Mouse (Mus musculus) kidney, postnatal 10 days (tissue): Measurements from ENCODE around the gene Mapkapk2.

Source experiments
- DNase-seq: peaks from one replicate; pipeline ENCODE4 v3.0.0; 2021; ENCODE audit warnings: mixed read lengths

Mapkapk2 gene

GRCm38 (mm10) chr1:131110525-131111106 lies 13.0 kb upstream of the Mapkapk2 start:
- peak; percentile 56 for DNase-seq

DNA sequence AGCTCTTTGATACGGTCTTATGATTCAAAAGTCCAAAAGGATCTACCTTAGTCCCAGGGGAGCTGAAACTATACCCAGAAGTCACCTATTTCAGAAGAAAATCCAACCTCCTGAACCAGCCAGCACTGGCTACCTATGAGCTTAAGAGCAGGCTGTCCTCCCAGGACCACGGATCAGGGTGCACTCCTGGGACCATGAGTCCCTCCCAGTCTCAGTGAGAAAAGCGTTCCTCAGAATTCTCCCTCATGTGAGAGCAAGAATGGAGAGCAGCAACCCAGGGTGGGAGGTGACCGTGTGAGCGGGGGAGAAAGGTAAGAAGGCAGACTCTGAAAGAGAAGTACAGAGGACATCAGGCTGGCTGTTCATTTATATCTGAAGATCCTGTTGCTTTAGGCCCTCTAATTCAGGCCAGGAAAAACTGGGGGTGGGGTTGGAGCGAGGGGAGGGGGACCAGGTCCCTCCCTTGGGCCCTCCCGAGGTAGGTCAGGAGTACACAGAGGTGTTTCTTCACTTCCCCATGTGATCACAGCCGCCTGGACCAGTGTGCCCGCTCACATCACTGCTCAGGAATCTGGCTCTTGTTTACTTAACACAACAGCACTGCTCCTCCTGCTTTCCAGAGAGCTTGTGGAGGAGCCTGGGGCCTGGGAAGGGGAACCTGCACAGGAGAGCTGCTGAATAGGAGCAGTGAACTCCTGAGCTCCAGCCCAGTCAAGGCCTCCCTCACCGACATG lies 10.1 kb upstream of the Mapkapk2 start:
- peak; percentile 71 for DNase-seq

GRCm38 (mm10) chr1:131103776-131104424 lies 6.3 kb upstream of the Mapkapk2 start:
- DNase-seq, result no peak

- no peak for DNase-seq
Measured at GRCm38 (mm10) chr1:131100808-131101207, 3.2 kb upstream of the Mapkapk2 start.

- DNase-seq, result peak; percentile 82
Measured at GRCm38 (mm10) chr1:131096803-131097699, 575 bp downstream of the Mapkapk2 start.

DNA sequence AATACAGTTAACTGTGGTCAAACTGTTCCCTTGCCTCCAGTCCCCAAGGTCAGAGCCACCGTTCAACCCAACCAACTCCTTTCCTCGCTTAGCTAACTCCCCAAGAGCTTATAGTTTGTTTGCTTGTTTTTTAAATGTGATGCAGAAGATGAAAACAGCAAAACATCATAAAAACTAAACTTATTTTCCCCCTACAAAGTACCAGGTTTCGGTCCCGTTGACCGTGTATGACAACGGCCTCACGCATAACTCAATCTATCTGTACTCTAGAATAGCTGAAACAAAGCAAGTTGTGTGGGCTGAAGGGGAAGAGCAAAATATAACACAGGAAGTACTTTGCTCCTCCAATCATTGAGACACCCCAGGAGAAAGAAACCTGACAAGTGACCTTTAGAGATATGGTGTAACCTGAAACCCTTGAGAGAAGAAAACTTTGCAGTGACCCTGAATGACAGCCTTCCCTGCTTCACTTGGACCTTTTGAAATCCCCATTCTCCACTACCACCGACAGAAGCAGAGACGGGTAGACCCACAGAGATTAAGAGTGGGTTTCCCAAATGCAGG lies 1.4 kb downstream of the Mapkapk2 start:
- no peak for DNase-seq

GRCm38 (mm10) chr1:131095574-131095973 lies 2.1 kb downstream of the Mapkapk2 start:
- DNase-seq, result no peak

GRCm38 (mm10) chr1:131093889-131094288 lies 3.7 kb downstream of the Mapkapk2 start:
- DNase-seq, result no peak

- DNase-seq, result no peak
Measured at GRCm38 (mm10) chr1:131092846-131093245, 4.8 kb downstream of the Mapkapk2 start.

GRCm38 (mm10) chr1:131092173-131092572 lies 5.5 kb downstream of the Mapkapk2 start:
- DNase-seq, result no peak

- no peak for DNase-seq
Measured at GRCm38 (mm10) chr1:131091481-131091880, 6.1 kb downstream of the Mapkapk2 start.

DNA sequence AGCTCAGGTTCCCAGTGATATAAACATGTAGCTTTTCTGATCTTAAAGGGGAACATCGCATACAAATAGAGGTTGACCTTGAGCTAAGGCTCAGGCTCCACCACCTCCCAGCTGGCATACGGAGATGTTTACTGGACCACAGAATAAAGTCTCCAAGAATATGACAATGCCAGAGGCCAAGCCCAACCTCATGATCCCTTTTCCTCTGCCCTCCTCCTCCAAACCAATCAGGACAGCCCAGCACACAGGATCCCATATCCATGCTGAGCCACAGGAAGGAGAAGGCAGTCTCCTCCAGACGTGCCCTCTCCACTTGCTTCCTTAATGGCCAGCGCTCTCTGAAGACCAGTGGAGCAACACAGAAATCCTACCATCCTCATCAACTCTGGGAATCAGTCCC lies 6.7 kb downstream of the Mapkapk2 start:
- DNase-seq, result no peak

GRCm38 (mm10) chr1:131090261-131090660 lies 7.4 kb downstream of the Mapkapk2 start:
- no peak for DNase-seq

DNA sequence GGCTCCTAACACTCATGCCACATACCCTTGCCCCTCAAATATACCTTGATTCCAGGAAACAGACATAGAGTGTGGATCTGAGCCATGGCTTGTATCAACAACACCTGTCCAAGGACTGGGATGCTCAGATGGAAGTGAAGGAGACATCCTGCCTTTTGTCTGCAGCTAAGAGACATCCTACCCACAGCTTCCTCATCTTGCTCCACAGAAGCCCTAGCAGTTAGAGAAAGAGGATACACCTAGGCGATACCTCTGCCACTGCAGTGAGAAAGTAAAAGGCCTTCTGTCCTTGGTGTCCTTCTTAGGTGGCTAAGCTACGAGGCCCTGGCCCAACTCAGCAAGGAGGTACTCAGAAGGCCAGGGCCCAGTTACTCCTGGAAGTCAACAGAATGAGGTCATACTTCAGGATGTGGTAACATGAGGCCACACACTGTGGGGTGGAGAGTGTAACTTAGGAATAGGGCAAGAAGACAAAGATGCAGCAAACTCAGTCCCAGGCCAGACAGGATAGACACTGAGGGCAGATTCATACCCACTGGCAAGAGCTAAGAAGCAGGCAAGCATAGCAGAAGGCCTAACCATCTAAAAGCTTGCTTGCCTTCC lies 8.0 kb downstream of the Mapkapk2 start:
- no peak for DNase-seq

DNA sequence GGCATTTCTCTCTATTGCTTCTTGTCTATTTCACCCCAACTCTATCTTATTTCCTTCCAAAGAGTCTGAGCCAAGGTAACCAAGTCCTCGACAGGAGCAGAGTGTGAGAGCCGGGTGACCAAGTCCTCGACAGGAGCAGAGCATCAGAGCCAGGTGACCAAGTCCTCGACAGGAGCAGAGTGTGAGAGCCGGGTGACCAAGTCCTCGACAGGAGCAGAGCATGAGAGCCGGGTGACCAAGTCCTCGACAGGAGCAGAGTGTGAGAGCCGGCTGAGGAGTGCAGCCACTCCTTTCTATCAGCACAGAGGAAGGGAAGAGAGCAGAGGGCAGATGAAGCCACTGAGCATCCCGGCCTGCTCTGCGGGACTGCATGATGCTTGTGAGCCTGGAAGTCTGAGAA lies 9.1 kb downstream of the Mapkapk2 start:
- DNase-seq, result no peak

- peak; percentile 69 for DNase-seq
Measured at GRCm38 (mm10) chr1:131086907-131087306, 10.7 kb downstream of the Mapkapk2 start.

DNA sequence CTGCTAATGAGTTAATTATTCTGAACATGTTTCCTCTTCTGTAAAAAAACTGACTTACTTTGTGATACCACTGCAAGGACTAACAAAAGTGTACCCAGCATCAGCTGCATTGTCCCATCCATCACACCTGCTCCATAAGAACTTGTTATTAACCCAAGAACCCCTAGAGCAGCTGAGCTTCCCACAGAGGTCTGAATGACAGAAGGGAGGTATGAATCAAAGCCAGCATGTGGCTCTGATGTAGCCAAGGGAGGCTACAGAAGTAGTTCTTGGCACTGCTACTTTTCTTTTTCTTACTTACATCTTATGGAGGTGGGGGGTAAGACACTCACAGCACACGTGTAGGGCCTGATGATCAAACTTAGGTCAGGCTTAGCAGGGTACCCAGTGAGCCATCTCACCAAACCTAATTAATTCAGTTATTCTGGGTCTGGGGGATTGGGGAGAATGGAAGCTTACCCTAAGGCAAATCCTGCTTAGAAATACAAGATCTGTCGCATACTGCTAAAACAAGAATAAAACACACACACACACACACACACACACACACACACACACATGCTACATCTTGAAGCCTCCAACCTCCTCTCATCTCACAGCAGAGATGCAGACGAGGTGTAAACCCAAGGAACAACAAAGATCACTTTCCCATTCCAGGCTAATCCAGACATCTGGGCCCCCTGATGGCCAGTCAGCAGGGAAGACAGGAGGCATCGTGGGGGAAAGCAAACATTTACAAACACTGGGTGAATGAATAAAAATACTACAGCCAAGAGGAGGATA lies 11.5 kb downstream of the Mapkapk2 start:
- no peak for DNase-seq

DNA sequence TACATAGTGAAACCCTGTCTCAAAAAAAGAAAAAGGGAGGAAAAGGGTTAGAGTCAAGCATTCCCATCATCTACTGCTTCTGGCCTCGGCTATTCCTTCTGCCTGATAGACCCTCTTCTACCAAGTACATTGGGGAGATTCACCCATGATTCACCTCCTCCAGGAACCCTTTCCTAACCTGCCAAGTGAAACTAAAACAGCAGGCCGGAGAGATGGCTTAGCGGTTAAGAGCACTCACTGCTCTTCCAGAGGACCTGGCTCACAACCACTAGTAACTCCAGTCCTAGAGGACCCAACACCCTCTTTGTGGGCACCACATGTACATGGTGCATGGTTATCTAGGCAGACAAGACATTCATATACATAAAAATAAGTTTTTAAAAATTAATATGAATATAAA lies 12.4 kb downstream of the Mapkapk2 start:
- DNase-seq, result no peak

DNA sequence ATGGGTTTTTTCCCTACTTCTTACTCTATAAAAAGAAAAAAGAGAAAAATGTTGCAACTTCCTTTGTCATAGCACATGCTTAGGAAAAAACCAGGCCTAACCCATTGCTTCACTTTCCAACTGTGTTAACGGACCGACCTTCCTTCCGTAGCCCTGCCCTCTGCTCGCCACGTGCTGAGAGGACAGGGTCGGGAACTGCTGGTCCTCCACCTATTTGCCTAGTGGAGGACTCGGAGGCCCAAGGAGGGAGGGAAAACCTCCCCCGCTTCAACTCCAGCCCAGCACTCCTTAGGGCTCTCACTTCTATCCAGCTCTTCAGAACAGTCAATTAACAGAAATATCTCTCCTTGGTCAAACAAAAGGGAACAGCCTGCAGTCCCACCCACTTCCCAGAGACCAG lies 13.3 kb downstream of the Mapkapk2 start:
- DNase-seq, result peak; percentile 58

- peak; percentile 77 for DNase-seq
Measured at GRCm38 (mm10) chr1:131083609-131084008, 14.0 kb downstream of the Mapkapk2 start.

DNA sequence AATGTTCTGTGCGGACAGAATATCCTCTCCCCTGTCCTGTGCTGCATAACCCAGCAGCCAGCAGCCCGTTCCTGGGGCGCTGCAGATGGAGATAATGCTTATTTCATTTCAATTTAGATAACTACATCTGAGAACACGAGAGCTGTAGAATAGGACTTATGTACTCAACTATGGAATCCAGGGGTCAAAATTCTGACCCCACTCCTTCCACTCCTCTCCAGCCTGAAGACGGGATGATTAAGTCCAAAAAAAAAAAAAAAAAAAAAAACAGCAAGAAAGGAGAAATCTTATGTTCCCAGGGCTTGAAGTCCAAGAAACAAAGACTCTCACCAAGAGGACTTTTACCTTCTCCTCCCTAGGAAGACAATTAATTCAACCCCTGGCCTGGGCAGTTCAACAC lies 14.5 kb downstream of the Mapkapk2 start:
- DNase-seq, result peak; percentile 8

- DNase-seq, result no peak
Measured at GRCm38 (mm10) chr1:131080686-131081085, 16.9 kb downstream of the Mapkapk2 start.
